Mouse (Mus musculus) heart, postnatal 0 days (tissue): Measurements from ENCODE around the gene Ccdc80.
A peak's percentile ranks its signal among the peaks of the same experiment; 100 is the strongest.

Experiments used
- CTCF ChIP-seq: IDR thresholded peaks from 2 replicates; pipeline ENCODE4 v1.5.1; 2016; ENCODE audit warnings: antibody characterized with exemption, control low read depth, low read depth
- EP300 ChIP-seq: IDR thresholded peaks from 2 replicates; pipeline ENCODE4 v1.6.1; 2016; ENCODE audit warnings: antibody characterized with exemption, low read depth

DNA sequence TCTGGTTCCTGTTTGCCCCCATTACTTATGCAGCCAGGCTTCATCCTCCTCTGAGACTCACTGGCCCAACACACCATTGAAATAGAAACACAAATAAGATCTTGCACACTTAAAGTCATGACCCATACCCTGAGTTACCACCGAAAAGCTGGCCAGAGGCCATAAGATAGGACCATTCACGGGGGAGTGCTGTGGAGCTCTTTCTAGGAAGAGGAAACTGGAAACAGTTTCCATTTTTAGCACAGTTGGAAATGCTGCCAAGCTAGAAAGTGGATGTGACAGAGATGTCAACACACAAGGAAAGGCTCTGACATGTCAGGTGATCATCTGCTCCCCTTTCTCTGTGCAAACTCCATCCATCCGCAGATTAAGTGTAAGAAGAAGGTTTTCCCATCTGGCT lies 7.7 kb downstream of the Ccdc80 start:
- TF ChIP-seq CTCF (no peak), EP300 (peak; percentile 69; the same call in 1 of the 2 replicates)
